Mouse (Mus musculus) adrenal gland, postnatal 4 days (tissue): ENCODE data around the gene Nptx1. TPM values are rescaled to one million over a fixed set of nuclear protein-coding genes. Genes with fewer than 3 reads are reported as not detected.
A peak's percentile ranks its signal among the peaks of the same experiment; 100 is the strongest.

Source experiments
- DNase-seq, 2 experiments: peaks; one replicate each; pipeline ENCODE4 v3.0.0; 2021 to 2022; ENCODE audit warnings: low spot score in 2 of 2, mixed read lengths in 2 of 2
- total RNA-seq, 2 experiments: library from RNA; stranded (reverse); gene quantifications; 2 replicates each; pipeline ENCODE4 v1.2.3; 2021

Nptx1 gene
- total RNA-seq, 2 experiments from 2014 or later = 6.0 to 6.2 TPM

DNA sequence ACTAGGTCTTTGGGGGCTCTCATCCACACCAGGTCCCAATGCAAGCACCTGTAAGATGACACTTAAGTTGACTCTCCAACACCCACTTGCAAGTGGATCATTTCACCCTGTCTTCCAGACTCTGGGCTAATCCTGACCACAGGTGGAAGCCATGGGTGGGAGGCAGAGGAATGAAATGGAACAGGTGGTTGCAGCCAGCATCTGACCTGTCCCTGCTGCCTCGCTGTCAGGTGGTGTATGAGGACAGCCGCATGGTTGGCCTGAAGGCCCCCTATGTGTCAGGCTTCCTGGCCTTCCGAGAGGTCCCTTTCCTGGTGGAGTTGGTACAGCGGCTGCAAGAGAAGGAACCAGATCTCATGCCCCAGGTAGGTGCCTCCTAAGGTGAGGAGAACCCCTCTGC lies 48.3 kb downstream of the Nptx1 start:
- DNase-seq = no peak

DNA sequence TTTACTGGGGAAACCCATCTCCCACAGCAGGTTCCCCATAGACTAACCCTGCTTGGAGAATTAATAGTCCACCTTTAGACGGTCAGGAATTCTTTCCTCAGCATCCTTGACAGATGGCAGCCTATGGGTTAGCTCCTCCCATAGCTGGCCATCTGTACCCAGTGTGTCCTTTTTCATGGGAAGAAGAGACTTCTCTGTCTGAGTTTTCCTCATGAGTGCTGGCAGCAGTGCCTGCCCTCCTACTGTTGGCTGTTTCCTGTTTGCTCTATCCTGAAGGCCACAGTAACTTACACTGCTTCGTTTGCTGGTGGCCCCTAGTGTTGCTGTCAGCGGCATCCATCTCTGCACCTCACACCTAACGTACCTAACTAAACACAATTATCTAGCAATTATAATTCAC lies 50.1 kb downstream of the Nptx1 start:
- DNase-seq = no peak

DNA sequence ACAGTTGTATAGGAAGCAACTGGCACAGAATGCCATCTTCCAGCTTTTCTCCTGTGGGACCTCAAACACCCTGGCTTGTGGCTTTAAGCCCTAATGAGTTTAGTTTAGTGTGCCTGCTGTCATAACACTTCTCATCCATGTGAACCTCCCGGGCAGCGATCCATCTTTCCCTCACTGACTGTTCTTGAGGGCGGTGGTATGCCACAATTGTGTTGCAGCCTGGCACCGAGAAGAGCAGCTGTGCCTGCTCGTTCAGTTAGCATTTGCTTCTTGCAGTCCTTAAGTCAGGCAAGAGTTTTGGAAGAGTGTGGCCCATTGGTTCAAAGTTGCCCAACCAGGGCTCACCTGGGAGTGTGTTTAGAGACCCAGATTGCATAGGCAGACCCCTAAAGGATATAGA lies 51.4 kb downstream of the Nptx1 start:
- no peak for DNase-seq

DNA sequence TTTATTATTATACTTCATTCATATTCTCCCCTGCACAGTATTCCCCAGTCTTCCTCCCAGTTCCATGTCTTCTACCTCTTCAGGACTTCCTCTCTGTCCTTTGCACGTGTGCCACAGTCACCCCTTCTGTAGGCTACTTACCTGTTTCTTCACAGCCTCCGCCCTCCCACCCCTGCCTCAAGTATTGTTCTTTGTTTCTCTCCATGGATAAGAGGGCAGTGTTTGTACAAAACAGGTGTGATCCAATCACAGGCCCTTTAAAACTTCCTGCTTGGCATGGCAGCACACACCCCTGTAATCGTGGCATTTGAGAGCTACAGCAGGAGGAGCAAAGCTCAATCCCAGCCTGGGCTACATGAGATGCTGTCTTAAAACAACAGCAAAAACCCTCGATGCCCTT lies 54.0 kb downstream of the Nptx1 start:
- no peak for DNase-seq

DNA sequence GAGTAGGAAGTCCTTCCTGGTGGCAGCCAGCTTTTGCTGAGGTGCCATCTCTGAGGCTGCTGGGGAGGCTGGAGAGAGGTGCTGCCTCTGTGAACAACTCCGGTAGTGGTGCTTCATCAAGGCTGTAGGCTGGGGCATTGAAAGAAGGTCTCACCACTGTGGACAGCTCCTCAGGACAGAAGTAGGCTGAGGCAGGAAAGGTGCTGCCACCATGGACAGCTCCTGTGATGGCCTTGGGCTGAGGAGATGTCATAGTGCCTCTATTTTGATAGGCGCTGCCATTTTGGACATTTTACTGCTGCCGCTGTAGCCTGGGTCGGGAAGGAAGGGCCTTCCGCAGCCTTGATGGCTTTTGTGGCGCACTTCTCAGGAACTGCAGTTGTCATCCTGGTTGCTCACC lies 54.7 kb downstream of the Nptx1 start:
- no peak for DNase-seq

DNA sequence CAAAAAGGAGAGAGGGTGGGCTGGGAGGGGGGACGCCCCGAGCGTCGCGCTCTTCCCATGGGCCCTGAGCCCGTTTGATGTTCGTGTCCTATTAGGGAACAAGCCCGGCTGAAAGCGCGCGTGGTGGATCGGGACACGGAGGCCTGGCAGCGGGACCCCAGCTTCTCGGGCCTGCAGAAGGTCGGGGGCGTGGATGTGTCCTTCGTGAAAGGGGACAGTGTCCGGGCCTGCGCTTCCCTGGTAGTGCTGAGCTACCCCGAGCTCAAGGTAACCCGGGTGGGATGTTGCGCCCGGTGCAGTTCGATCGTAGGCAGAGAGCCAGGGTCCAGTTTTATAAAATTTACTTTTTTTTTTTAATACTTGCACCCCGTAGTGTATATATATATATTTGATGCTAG lies 55.9 kb downstream of the Nptx1 start:
- no peak for DNase-seq

DNA sequence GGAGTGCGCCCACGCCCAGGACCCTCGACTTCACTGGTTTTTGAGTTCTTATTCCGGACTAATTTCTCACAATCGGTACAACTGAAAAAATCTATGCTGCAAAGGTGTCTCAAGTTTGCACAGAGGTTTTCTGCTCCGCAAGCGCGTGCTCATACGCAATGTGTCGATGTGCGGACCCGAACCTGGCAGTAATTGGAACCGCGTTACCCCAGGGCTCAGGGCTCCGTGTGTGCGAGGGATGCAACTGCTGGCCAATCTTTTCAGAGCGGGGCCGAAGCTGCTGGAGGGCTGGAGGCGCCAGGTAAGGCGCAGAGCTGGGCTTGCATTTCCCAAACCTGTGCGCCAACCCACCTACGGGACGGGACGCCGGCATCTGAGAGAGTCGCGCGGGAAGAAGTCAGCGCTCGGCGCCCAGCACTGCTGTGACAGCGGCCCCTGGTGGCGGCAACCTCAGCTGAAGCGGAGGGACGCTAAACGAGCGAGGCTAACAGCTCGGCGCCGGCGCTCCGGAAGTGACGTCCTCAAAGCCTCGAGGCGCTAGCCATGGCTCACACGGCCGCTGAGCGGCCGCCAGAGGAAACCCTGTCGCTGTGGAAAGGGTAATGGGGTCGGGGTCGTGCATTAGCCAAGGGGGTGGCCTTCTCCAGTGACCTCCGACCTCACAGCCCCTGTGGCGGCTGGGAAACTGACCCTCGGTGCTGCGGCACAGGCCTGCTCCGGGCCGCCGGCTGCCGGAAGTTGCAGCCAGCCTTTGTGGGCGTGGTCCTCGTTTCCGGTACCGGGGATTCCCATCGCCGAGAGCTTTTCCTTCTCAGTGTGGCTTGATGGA lies 56.5 kb downstream of the Nptx1 start, which contains the start of gene Endov:
Gene Endov, plus strand, starts transcription at position 487 of the 829 bp plus-strand sequence.
- DNase-seq = peak; percentile 96 to 97

Other genes starting within 250 kb of the Nptx1 start
- gene Eif4a3, start 247.7 kb downstream of the Nptx1 start, total RNA-seq = 100 to 1,000 TPM; 172 TPM
- gene Card14, start 240.0 kb downstream of the Nptx1 start, total RNA-seq = under 1 TPM; 0.48 to 0.90 TPM
- 10 to 100 TPM; 18.3 to 20.9 TPM for gene Sgsh, start 192.2 kb downstream of the Nptx1 start, total RNA-seq
- 10 to 100 TPM; 10.9 to 11.2 TPM for gene Slc26a11, start 192.2 kb downstream of the Nptx1 start, total RNA-seq
- gene Rnf213, start 154.7 kb downstream of the Nptx1 start, total RNA-seq = 10 to 100 TPM; 29.1 to 31.6 TPM
- 10 to 100 TPM; 37.1 to 38.2 TPM for gene Endov, start 56.4 kb downstream of the Nptx1 start, total RNA-seq
- gene Rptor, start 55.2 kb upstream of the Nptx1 start, total RNA-seq = 10 to 100 TPM; 53.1 to 56.7 TPM